In genomic region chr2:170345410-170345793, GRCm38 (mm10) we compare ENCODE assay signal across 8 mouse cellular contexts.
A peak's percentile ranks its signal among the peaks of the same experiment; 100 is the strongest.
DNase-seq lines count a peak whose midpoint lies in the region; ATAC-seq and TF ChIP-seq lines count a peak whose summit lies in the region.

No protein-coding gene starts in this region.

- ATAC-seq in lung, embryonic 14.5 days (ENCODE audit: insufficient read depth), result no peak
- ATAC-seq in stomach, embryonic 14.5 days (ENCODE audit: insufficient number of reproducible peaks, insufficient read depth, low FRiP score, low read depth), result no peak

- DNase-seq in lung, embryonic 14.5 days, result no peak
- DNase-seq in lung, postnatal 25 days (ENCODE audit: low spot score), result no peak
- peak; percentile 74 for DNase-seq in embryo, embryonic 10.5 days (ENCODE audit: low spot score)
- DNase-seq in kidney, adult 18-20 months, result peak; percentile 23
- no peak for DNase-seq in left cerebral cortex, postnatal 36 days (ENCODE audit: low spot score in 2 of 2)
- DNase-seq in frontal cortex, postnatal 36 days (ENCODE audit: low spot score in 2 of 2), result no peak

- no peaks in the 10 kb centered on the region for H3K9me3 ChIP-seq in lung, embryonic 14.5 days (ENCODE audit: low read depth, low read length)
- no peaks in the 10 kb centered on the region for H3K9me3 ChIP-seq in stomach, embryonic 14.5 days (ENCODE audit: control insufficient read depth, low read depth, low read length)

- no peaks in the 10 kb centered on the region for H3K79me2 ChIP-seq in macrophage (ENCODE audit: inconsistent target)

- no peaks in the 10 kb centered on the region for H3K27me3 ChIP-seq in lung, embryonic 14.5 days (ENCODE audit: insufficient read depth, low read length)
- no peaks in the 10 kb centered on the region for H3K27me3 ChIP-seq in stomach, embryonic 14.5 days (ENCODE audit: control insufficient read depth, insufficient read depth, low read length)

- no peak overlapping the region for H3K9ac ChIP-seq in lung, embryonic 14.5 days
- 0 out of 2 replicates have a peak overlapping the region, but pooled peaks have one; percentile 23 for H3K9ac ChIP-seq in stomach, embryonic 14.5 days (replicated peaks; ENCODE audit: low read depth, low read length)

- 17% methylated on average over 5 of the region's 5 CpGs for WGBS in lung, embryonic 14.5 days
- WGBS in macrophage (ENCODE audit: missing documents), result 0% methylated on average over 5 of the region's 5 CpGs
- 12% methylated on average over 5 of the region's 5 CpGs for WGBS in stomach, embryonic 14.5 days

- no peak overlapping the region for H3K4me2 ChIP-seq in lung, embryonic 14.5 days
- no peak overlapping the region for H3K4me2 ChIP-seq in stomach, embryonic 14.5 days (replicated peaks; ENCODE audit: low read depth, low read length)

- H3K4me1 ChIP-seq in lung, embryonic 14.5 days (ENCODE audit: insufficient read depth), result peaks cover 30% of the 10 kb centered on the region
- peaks cover 29% of the 10 kb centered on the region for H3K4me1 ChIP-seq in stomach, embryonic 14.5 days (ENCODE audit: control insufficient read depth, insufficient read depth, low read length)

- peak overlapping the region; percentile 83 for H3K27ac ChIP-seq in lung, embryonic 14.5 days (ENCODE audit: low read depth)
- H3K27ac ChIP-seq in macrophage, result peak overlapping the region; percentile 65
- peak overlapping the region; percentile 84 for H3K27ac ChIP-seq in stomach, embryonic 14.5 days (ENCODE audit: low read length)

- H3K36me3 ChIP-seq in lung, embryonic 14.5 days (ENCODE audit: insufficient read depth), result no peaks in the 10 kb centered on the region
- H3K36me3 ChIP-seq in macrophage (ENCODE audit: inconsistent target), result no peaks in the 10 kb centered on the region
- no peaks in the 10 kb centered on the region for H3K36me3 ChIP-seq in stomach, embryonic 14.5 days (ENCODE audit: control insufficient read depth, insufficient read depth, low read length)

- TF ChIP-seq CTCF in lung, embryonic 14.5 days (IDR thresholded peaks at IDR 0.05; ENCODE audit: low read depth), result no peak

- intact Hi-C loops in left cerebral cortex, postnatal 36 days (cut with DNase I), result loop anchor here (10.0 kb wide), 1 partner anchor 1361 kb away; no protein-coding TSS in a partner anchor

- H3K4me3 ChIP-seq in lung, embryonic 14.5 days (ENCODE audit: low read depth, low read length), result no peak overlapping the region
- no peak overlapping the region for H3K4me3 ChIP-seq in macrophage (ENCODE audit: inconsistent target)
- H3K4me3 ChIP-seq in stomach, embryonic 14.5 days (ENCODE audit: low read depth, low read length), result no peak overlapping the region

Comparison
In these comparisons a context has a peak if more than half of its experiments do, and no peak if none do; other contexts are left out.
1. DNase-seq: peak in embryo, embryonic 10.5 days (single experiment) and kidney, adult 18-20 months (single experiment); none in lung, embryonic 14.5 days (single experiment), lung, postnatal 25 days (single experiment), left cerebral cortex, postnatal 36 days (0 of 2) and frontal cortex, postnatal 36 days (0 of 2).
2. Peak in every context shown above with its lines, with median percentiles within 50 percentile points of each other: H3K27ac ChIP-seq.